Mouse (Mus musculus) bone marrow, adult 2 months (tissue): Measurements from ENCODE around the gene Stk11ip. TPM values are rescaled to one million over a fixed set of nuclear protein-coding genes. Genes with fewer than 3 reads are reported as not detected.

Experiments
- H3K27ac ChIP-seq: fragments of 200-500 bp; 2 replicates; pipeline ENCODE4 v1.5.1; 2012; ENCODE audit warnings: low read depth, mild to moderate bottlenecking, control low read depth, inconsistent platforms, low read length; ENCODE audit not compliant: control insufficient read depth, poor library complexity, insufficient read depth
- H3K4me1 ChIP-seq: fragments of 200-500 bp; 2 replicates; pipeline ENCODE4 v1.6.1; 2011; ENCODE audit warnings: low read length; ENCODE audit not compliant: control insufficient read depth, insufficient read depth
- H3K4me3 ChIP-seq: fragments of 200-500 bp; replicated peaks from 2 replicates; pipeline ENCODE3; 2011; ENCODE audit warnings: mild to moderate bottlenecking, low read depth, low read length, control low read depth; ENCODE audit not compliant: control insufficient read depth
- CTCF ChIP-seq: fragments of 200-500 bp; IDR thresholded peaks from 2 replicates; pipeline ENCODE4 v1.5.1; 2011; ENCODE audit warnings: low read length, control low read depth; ENCODE audit not compliant: control insufficient read depth, insufficient read depth
- POLR2A ChIP-seq: fragments of 200-500 bp; IDR thresholded peaks from 2 replicates; pipeline ENCODE4 v1.6.1; 2011; ENCODE audit warnings: low read depth, mild to moderate bottlenecking, control low read depth, low read length, borderline replicate concordance; ENCODE audit not compliant: control insufficient read depth
- WGBS: fragments of 180-500 bp; shearing (Covaris S2); methylation state at CpG from one replicate; pipeline ENCODE4 v1.1.7; 2018; 5-methylcytosine and 5-hydroxymethylcytosine counted together
- polyA plus RNA-seq: library from polyadenylated mRNA; stranded (reverse); fragments of >200 nt; gene quantifications from 2 replicates; pipeline ENCODE4 v1.2.4, GENCODE M21; 2011; ENCODE audit warnings: low replicate concordance; ENCODE audit not compliant: missing spikeins, insufficient read depth, insufficient read length

The Stk11ip gene
- polyA plus RNA-seq, 1 experiment, result 27.1 TPM

DNA sequence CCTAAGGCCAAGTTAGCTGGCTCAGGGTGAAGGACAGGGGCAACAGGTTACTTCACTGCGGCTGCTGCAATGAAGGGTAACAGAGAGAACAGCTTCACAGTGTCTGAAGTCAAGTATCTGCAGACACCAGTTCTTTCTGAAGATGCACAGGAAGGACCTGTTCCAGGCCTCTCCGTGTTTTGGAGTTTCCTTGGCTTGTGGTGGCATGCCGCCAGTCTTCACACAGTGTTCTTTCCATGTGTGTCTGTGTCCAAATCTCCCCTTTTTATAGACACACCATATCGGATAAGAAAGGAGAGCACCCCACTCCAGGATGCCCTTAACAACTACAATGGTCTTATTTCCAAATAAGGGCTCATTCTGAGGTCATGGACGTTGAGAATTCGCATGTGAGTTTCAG, 23.0 kb downstream of the Stk11ip start:
- Histone ChIP-seq H3K27ac (no peak overlapping the region), H3K4me3 (no peak overlapping the region), H3K4me1 (no peaks in the 10 kb centered on the region)
- no peak for TF ChIP-seq POLR2A
- TF ChIP-seq CTCF, result no peak
- 76% methylated on average over 6 of the region's 6 CpGs for WGBS

DNA sequence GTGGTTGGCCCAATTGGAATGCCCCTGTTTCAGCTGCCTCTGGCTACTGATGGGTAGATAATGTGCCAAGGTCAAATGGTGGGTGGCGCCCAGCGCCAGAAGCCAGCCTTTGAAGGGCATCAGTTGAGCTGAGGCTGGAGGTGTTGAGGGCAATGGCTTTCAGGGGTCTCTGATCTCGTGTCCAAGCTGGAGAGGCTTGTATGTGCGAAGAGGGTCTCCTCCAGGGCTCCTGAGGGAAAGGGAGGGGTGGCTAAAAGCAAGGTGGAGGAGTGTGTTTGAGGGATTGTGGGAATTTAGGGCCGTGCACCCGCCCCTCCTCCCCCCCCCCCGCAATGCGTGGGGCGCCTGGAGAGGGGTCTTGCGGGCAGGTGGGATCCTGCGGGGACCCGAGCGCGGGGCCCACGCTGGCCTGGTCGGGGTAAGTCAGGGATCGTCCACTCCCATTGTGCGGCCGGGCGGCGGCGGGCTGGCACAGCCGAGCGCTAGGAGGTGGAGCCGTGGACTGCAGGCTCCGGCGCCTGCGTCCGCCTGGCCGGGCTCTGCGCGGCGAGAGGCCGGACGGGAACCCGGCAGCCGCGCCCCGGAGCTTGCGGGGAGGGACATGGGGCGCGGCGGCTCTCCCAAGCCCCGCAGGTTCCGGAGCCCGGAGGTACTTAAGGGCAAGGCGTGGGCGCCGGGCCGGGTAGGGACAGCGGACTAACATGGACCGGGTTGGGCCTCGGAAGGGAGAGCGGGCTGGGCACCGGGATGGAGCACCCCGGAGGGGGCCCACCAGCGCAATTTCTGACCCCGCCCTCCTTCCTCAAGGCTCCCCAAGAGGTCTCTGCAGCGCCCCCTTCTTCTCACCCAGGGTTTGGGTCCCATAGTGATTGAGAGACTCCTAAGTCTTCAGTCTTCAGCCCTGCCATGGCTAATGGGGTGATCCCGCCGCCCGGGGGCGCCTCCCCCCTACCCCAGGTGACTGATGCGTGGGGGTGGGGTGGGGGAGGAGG, 24.9 kb downstream of the Stk11ip start, which contains the start of gene Slc4a3:
Slc4a3 (plus strand) TSS at position 302 of the 992 bp plus-strand sequence.
- Histone ChIP-seq H3K4me3 (no peak within 1 kb of the TSS), H3K27ac (no peak within 1 kb of the TSS; the same call in 1 of the 2 replicates), H3K4me1 (no peaks in the 10 kb centered on the region)
- WGBS, result 3% methylated on average over 64 of the region's 64 CpGs
- no peak for TF ChIP-seq POLR2A
- no peak for TF ChIP-seq CTCF

DNA sequence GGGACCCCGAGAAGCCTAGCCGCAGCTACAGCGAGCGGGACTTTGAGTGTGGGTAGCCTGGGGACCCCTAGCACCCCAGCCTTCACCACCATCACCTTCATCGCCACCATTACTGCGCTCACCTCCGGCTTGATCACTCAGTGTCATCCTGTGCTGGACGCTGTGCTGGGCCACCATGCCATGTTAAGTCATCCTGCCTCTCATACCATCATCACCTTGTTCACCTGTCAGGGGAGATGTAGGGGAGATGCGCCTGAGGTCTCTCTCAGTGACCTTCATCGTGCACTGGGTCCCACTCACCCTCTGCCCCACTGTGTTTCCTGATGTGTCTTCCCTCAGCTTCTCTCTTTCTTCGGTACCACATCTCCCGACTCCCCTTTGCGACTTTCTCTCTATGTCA, 26.0 kb downstream of the Stk11ip start:
- H3K4me1 ChIP-seq, result no peaks in the 10 kb centered on the region
- H3K4me3 ChIP-seq, result no peak overlapping the region
- 80% methylated on average over 13 of the region's 13 CpGs for WGBS
- TF ChIP-seq CTCF, result no peak
- TF ChIP-seq POLR2A, result no peak
- no peak overlapping the region for H3K27ac ChIP-seq

DNA sequence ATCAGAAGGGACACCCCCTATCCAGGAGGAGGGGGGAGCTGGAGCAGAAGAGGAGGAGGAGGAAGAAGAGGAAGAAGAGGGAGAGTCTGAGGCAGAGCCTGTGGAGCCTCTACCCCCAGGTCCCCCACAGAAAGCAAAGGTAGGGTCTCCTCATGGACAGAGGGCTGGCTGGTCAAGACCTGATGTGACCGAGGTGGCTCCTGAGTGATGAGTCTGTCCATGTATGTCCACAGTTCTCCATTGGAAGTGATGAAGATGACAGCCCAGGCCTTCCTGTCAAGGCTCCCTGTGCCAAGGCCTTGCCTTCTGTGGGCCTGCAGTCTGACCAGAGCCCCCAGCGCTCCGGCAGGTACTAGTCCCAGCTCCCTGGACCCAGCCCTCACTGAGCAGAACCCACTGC, 26.8 kb downstream of the Stk11ip start:
- H3K4me1 ChIP-seq, result no peaks in the 10 kb centered on the region
- H3K27ac ChIP-seq, result no peak overlapping the region
- TF ChIP-seq POLR2A (no peak), CTCF (no peak)
- H3K4me3 ChIP-seq, result no peak overlapping the region
- 86% methylated on average over 3 of the region's 3 CpGs for WGBS

DNA sequence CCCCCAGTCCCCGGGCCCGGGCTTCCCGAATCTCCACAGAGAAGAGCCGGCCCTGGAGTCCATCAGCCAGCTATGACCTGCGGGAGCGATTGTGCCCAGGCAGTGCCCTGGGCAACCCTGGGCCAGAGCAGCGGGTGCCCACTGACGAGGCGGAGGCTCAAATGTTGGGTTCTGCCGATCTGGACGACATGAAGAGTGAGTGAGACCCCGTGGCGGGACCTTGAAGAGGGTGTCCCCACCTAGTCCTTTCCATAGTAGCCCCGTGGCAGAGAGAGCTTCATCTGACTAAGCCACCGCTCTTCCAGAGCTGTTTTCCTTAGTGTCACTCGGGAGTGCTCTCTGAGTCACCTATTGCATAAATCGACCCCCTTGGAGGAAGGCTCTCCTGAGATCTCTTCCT, 27.5 kb downstream of the Stk11ip start:
- Histone ChIP-seq H3K4me3 (no peak overlapping the region), H3K4me1 (no peaks in the 10 kb centered on the region), H3K27ac (no peak overlapping the region)
- 81% methylated on average over 17 of the region's 17 CpGs for WGBS
- TF ChIP-seq CTCF (no peak), POLR2A (no peak)

DNA sequence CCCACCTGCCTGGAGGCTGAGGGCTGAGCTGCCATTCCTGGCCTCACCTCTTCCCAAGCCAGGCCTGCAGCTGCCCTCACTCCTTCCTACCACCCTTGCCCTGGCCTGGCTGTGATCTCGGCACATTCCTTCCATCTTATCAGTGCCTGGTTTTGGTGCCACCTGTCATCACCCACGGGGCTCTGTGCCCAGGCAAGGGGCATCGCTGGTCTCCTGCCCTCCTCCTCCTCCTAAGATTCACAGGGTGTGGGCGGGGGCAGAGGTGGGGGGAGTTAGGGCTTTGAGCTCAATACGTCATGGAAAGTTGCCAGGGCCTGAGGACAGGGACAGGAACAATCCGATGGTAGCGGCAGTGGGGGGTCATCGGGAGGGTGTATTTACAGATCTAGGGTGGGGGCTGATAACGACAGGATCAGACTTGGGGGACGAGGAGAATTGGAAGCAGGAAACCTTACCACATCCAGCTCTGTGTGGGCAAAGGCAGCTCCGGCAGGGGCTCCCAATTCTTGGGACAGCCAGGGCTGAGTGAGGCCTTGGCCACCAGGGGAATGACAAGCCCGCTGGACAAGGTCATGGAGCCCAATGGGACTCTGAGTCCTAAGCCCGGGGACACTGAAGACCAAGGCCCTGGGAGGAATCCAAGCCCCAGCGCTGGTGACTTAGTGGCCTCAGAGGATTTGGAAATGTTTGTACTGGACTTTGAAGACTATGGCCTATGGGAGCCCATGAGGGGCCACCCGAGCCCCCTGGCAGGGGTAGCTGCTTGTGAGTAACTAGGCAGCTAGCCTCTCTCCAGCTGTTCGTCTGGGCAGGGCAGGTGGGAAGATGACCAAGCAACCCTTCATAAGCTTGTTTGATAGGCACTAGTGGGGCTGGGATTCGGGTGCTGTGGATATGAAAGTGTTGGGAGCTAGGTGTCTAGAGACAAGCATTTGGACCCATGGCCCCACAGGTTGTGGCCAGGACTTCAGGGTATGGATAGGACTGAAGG, 28.3 kb downstream of the Stk11ip start:
- Histone ChIP-seq H3K27ac (no peak overlapping the region), H3K4me3 (no peak overlapping the region), H3K4me1 (no peaks in the 10 kb centered on the region)
- WGBS, result 78% methylated on average over 17 of the region's 17 CpGs
- no peak for TF ChIP-seq CTCF

DNA sequence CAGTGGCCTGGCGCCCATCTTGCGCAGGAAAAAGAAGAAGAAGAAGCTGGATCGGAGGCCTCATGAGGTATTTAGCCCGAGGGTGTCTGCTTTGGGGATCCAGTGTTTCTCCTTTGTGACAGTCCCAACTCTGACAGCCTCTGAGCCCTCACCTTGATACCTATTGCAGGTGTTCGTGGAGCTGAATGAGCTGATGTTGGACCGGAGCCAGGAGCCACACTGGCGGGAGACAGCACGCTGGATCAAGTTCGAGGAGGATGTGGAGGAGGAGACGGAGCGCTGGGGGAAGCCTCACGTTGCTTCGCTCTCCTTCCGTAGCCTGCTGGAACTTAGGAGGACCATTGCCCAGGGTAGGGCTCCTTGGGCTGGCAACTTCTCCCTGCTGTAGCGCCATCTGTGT, 29.3 kb downstream of the Stk11ip start:
- 84% methylated on average over 15 of the region's 15 CpGs for WGBS
- Histone ChIP-seq H3K27ac (no peak overlapping the region), H3K4me1 (no peaks in the 10 kb centered on the region), H3K4me3 (no peak overlapping the region)
- no peak for TF ChIP-seq CTCF
- TF ChIP-seq POLR2A, result no peak

DNA sequence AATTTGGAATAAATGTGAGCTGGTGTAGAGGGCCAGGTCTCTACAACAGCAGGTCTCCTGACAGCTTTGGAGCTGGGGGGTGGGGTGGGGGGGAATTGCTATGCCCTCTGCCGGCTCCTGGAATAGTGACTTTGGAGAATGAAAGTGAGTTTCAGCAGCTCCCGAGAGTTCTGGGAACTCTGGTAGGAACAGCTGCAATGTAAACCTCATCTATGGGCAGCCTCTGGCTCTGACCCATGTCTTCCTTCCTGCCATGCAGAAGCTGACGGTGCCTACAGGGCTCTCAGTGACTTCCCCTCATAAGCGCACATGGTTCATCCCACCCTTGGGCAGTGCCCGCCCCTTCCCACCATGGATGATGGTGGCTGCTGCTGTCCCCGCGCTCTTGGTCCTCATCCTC, 34.4 kb downstream of the Stk11ip start:
- 46% methylated on average over 7 of the region's 7 CpGs for WGBS
- TF ChIP-seq POLR2A (no peak), CTCF (no peak)
- Histone ChIP-seq H3K27ac (no peak overlapping the region), H3K4me3 (no peak overlapping the region), H3K4me1 (no peaks in the 10 kb centered on the region)
